Mouse (Mus musculus) heart, postnatal 25 days (tissue): ENCODE measurements at regions not wholly inside any gene's neighbourhood (a gene's known extent, or its start where the extent isn't known, plus 50 kb on each side); places are given as distances from the start of the nearest gene placed in this dataset.

Experiments used
- DNase-seq: peaks from one replicate; pipeline ENCODE4 v3.0.0; 2022; ENCODE audit warnings: low spot score
- intact Hi-C: fragments of 180-260 bp; cut with DNase I; formaldehyde crosslinking; loops from one replicate; pipeline ENCODE4 v1.15.1; 2025

- intact Hi-C loops, result no loop called here
These were observed 87.2 kb upstream of the Tspan5 start for GRCm38 (mm10) chr3:138654610-138655371.

GRCm38 (mm10) chr3:138655479-138655878 is 86.5 kb upstream of the Tspan5 start:
- intact Hi-C loops, result no loop called here
- no peak for DNase-seq

More at GRCm38 (mm10) chr3:138654610-138655371, 87.2 kb upstream of the Tspan5 start:
- DNase-seq, result no peak

GRCm38 (mm10) chr3:138662625-138663024 is 79.4 kb upstream of the Tspan5 start:
- intact Hi-C loops, result no loop called here

GRCm38 (mm10) chr3:138668394-138669092 is 73.5 kb upstream of the Tspan5 start:
- intact Hi-C loops, result no loop called here
- DNase-seq, result no peak

More at GRCm38 (mm10) chr3:138662625-138663024, 79.4 kb upstream of the Tspan5 start:
- DNase-seq, result no peak

GRCm38 (mm10) chr3:138675881-138676280 is 66.1 kb upstream of the Tspan5 start:
- no peak for DNase-seq
- intact Hi-C loops, result no loop called here

- DNase-seq, result no peak
- intact Hi-C loops, result no loop called here
These were observed 63.6 kb upstream of the Tspan5 start for GRCm38 (mm10) chr3:138678351-138678750.

GRCm38 (mm10) chr3:138686636-138687230 is 55.3 kb upstream of the Tspan5 start:
- DNase-seq, result no peak
- intact Hi-C loops, result no loop called here

GRCm38 (mm10) chr3:138688606-138689005 is 53.4 kb upstream of the Tspan5 start:
- DNase-seq, result no peak

More at GRCm38 (mm10) chr3:138688606-138689005, 53.4 kb upstream of the Tspan5 start:
- intact Hi-C loops, result no loop called here
